Mouse (Mus musculus) midbrain, embryonic 10.5 days (tissue): Measurements from ENCODE around the gene Pqlc3. TPM values are rescaled to one million over a fixed set of nuclear protein-coding genes. Genes with fewer than 3 reads are reported as not detected.

ENCODE experiments used
- polyA plus RNA-seq: library from polyadenylated mRNA; unstranded; fragments of >200 nt; fragmentation: Nextera tagmentation; extraction: Ambion mirVana; gene quantifications from 2 replicates; pipeline ENCODE4 v1.2.1, GENCODE M21; 2016

Gene Pqlc3
- polyA plus RNA-seq, 1 experiment from 2014 or later = 3.3 TPM

Other genes starting within 250 kb of the Pqlc3 start
- gene Greb1, start 199.5 kb downstream of the Pqlc3 start, polyA plus RNA-seq = 24.0 and 31.0 TPM in 2 replicates
- 72.8 and 73.0 TPM in 2 replicates for gene E2f6, start 189.4 kb downstream of the Pqlc3 start, polyA plus RNA-seq
- gene Rock2, start 105.5 kb downstream of the Pqlc3 start, polyA plus RNA-seq = 11.4 TPM in 2 replicates
- 0.42 and 1.3 TPM in 2 replicates for gene 2410004P03Rik, start 11.3 kb upstream of the Pqlc3 start, polyA plus RNA-seq
- 0.33 and 0.71 TPM in 2 replicates for gene Kcnf1, start 176.5 kb upstream of the Pqlc3 start, polyA plus RNA-seq